Mouse (Mus musculus): ENCODE data around the gene Arhgdia.

- TF ChIP-seq CTCF (IDR thresholded peaks at IDR 0.05; ENCODE audit: low read depth, low read length) (no peak), POLR2A (IDR thresholded peaks at IDR 0.05; ENCODE audit: extremely low read depth, insufficient read depth, low read length) (peak; percentile 86)
Observed at GRCm38 (mm10) chr11:120629341-120629730, 47.9 kb upstream of the Arhgdia start.
